Mouse (Mus musculus): Measurements from ENCODE around the gene A930009A15Rik.

Gene A930009A15Rik

DNA sequence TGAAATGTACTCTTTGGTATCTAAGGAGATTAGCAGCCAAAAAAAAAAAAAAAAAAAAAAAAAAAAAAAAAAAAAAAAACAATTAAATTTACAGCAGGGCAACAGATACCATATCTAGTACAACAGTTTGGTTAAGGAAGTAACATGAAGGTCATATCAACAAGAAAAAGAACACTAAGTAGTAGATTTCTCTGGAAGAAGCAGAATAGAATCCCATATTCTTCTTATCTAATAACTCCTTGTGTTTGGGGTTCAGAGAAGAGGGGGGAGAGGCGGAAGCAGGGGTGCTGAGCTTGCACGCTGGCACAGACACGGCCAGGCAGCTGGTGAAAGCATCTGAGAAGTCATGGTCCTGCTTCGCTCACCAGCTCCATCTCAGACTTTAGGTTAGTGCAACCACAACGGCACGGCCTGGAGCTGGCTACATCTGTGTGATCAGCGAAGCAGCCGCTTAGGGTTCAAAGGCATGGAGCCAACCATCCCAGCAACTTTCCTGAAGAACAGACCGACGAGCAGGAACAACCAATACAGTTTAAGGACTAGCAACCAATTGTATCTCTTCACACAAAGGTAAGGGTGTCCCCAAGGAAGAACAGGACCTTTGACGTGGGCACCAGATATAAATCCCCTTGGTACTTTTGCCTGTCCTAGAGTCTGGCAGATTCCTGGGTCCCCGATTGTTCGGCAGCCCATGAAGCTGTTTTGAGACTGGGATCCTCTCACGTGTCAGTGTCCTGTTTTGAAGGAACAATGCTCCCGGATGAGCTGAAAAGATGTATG, at the start of gene A930009A15Rik:
TSS of gene A930009A15Rik (plus strand) at position 275 of the 780 bp plus-strand sequence.
- DNase-seq, result no peak

- DNase-seq, result no peak
Observed at GRCm38 (mm10) chr10:115520200-115521080, 49.3 kb upstream of the A930009A15Rik start.

DNA sequence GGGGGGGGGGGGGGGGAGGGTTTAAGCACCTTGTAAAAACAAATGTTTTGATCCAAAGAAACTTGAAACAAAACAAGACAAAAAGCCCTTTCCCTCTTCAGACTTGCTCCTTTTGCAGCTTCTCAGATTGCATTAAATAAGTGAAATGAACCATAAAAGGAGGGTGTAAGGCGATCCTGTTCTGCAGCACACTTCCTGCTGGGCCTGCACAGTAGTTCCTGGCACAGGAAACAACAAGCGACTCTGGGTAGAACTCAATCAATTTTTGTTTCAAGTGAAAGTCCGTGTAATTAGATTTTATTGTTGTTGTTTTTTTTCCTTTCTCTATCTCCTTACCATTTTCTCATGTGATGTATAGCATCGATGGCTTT, 48.7 kb upstream of the A930009A15Rik start:
- DNase-seq, result no peak

GRCm38 (mm10) chr10:115528892-115529291, 40.9 kb upstream of the A930009A15Rik start:
- DNase-seq, result no peak

- DNase-seq, result no peak
Observed at GRCm38 (mm10) chr10:115529768-115530167, 40.0 kb upstream of the A930009A15Rik start.

DNA sequence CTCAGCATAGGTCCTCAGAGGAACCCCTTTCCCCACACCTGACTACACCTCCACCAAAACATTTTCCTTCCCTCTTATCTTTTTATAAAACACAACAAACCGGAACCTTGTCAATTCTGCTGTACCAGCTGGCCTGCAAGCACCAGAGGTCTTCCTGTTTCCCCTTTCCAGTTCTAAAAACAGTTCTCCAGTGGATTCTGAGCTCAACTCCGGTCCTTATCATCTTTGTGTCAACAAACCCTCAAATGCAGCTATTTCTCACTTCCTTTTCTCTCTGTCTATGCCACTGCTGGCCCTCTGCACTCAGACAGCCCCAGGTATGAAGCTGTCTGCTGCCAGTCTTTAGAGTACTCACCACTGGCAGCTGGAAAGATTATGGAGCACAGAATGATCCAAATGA, 39.0 kb upstream of the A930009A15Rik start:
- no peak for DNase-seq

GRCm38 (mm10) chr10:115542917-115543316, 26.9 kb upstream of the A930009A15Rik start:
- peak in 1 of 2 experiments; percentile 2 for DNase-seq

GRCm38 (mm10) chr10:115550253-115550652, 19.5 kb upstream of the A930009A15Rik start:
- peak in 1 of 2 experiments; percentile 1 for DNase-seq

DNA sequence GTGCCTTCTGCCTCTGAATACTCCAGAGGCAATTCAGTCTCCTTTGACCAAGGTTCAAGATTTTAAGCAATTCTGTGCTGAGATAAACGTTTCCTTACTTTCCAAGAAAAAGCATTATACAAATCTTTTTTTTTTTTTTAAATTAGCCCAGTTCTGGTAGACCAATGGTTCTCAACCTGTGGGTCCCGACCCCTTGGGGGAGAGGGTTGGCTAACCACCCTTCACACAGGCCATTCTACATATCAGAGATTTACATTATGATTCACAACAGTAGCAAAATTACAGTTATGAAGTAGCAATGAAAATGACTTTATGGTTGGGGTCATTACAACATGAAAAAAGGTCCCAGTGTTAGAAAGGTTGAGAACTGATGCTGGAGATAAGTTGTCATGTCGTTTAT, 18.7 kb upstream of the A930009A15Rik start:
- no peak for DNase-seq

DNA sequence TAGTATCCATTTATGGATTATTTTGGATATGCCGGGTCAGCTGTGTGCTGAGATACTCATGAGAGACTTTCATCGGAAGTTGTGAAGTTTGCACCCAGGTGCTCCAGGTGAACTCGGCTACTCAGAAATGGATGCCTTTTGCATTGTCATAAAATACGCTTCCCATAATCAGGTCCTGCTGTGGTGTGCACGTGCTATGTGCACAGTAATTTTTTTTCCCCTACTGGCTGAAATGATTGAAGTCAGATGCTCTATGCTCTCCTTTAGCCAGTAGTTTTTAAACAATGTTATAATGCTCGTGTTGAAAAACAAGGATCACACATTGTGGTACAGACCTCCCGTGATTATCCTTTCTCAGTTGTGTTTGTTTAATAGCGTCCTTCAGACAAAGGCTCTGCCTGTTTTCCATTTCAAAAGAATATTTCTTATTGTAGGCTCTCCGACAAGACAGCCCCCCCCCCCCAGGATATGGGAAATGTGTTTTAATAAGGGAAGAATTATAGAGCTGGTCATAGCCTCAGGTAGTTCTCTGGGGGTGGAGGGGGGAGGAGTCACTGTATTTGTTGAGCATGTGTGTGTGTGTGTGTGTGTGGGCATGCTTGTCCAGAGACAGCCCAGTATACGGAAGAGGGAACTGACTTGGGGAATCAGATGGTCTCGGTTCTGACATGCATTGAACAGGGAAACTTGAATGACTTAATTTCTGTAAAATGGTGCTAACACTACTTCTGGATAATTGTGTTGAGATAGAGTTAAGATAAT, 16.3 kb upstream of the A930009A15Rik start:
- no peak for DNase-seq

DNA sequence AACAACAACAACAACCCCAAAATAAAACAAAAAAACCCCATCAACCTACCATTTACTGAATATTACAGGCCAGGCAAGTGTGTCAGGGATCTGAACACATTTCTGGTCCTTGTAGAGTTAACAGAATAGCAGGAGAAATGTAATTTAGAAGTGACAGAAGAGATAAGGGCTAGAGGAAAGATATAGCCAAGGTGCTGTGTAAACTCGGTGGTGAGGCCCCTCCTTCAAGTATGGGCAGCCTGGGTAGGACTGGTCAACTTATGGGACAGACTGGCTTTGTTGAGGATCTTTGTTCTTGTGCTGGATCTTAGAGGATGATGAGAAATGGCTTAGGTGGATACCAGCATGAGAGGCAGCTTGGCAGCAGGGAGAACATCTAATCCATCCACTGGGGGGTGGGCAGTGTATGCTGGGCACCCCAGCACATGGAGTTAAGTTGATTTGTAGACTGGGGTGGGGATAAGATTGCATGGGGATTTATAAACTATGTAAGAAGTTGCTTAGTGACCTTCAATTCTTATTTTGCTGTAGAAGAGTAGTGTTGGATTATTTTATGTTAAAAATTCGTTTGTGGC, 14.5 kb upstream of the A930009A15Rik start:
- DNase-seq, result no peak

- DNase-seq, result no peak
Observed at GRCm38 (mm10) chr10:115556738-115557242, 13.0 kb upstream of the A930009A15Rik start.

GRCm38 (mm10) chr10:115561136-115561880, 8.5 kb upstream of the A930009A15Rik start:
- DNase-seq, result peak; percentile 52 to 59

GRCm38 (mm10) chr10:115562911-115563686, 6.7 kb upstream of the A930009A15Rik start:
- DNase-seq, result no peak

DNA sequence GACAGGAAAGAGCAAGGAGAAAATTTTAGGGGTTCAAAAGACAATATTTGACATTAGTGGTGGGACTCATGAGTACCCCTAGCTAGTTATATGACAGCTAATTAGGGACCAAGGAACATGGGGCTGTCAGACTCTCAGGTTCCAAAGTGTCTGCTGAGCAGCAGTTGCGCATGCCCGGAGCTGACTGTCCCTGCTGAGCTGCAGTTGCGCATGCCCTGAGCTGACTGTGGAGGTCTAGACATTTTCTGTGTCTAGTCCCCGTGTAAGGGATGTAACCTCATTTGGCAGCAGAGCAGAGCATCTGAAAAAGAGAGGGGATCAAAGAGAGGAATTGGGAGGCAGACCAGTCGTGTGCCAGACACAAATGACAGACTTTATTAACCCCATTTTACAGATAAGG, 5.8 kb upstream of the A930009A15Rik start:
- DNase-seq, result no peak

DNA sequence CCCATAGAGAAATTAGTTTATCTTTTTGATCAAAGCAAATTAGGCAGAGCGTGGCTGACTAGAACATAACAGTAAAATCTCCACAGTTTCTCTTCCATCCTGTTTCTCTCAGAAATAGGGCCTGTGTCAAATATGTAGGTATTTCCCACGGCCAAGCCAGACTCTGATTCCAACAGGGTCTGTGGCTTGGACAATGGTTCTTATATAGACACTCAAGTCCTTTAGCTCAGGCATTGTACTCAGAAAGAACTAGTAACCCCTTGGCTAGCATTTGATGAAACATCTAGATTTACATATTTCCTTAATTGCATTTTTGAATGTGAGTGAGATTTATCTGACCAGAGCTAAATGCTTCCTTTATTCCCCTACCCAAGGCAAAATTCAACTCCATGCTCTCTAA, 791 bp downstream of the A930009A15Rik start:
- no peak for DNase-seq

DNA sequence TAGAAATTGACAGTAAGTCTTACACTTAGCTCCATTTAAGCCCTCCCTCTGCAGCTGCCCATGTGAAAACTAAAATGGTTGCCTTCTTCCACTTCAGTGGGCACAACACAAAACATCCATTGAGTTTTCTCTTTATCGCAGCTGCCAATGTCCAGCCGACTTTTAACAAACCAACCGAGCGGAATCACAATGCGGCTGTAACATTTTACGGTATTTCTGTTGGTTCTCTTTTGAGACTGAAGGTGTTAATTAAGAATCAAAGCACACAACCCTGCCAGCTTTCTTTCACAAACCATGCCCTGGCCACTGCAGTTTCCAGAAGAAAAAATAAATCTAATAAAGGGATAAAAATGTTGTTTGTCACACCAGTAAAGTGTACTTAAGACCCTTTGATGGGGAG, 1.5 kb downstream of the A930009A15Rik start:
- DNase-seq, result no peak

GRCm38 (mm10) chr10:115571734-115572440, 2.1 kb downstream of the A930009A15Rik start:
- DNase-seq, result no peak

GRCm38 (mm10) chr10:115579076-115579475, 9.3 kb downstream of the A930009A15Rik start:
- DNase-seq, result no peak

DNA sequence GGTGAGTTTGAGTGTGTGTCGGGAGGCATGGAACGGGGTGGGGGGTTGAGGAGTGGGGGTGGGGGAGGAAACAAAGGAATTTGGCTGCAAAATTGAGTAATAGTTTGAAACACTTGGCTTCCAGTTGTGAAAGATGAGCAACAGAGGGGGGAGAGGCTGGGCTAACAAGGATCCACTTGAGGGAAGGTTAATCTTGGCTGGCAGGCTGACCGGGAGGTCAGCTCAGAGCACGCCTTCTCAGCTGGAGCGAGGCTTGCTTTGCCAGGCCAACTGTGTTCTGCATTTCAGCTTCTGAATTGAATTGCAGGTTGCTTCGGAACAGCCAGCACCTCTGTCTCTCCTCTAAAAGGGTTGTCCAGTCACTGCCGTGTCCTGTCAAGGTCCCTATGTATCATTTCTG, 9.7 kb downstream of the A930009A15Rik start:
- no peak for DNase-seq

All from kidney, postnatal 25 days (tissue).